Mouse (Mus musculus) forebrain, embryonic 16.5 days (tissue): ENCODE results near the gene Batf. TPM values are rescaled to one million over a fixed set of nuclear protein-coding genes. Genes with fewer than 3 reads are reported as not detected.

Source experiments
- ATAC-seq: fragments of 200-750 bp; cut with Nextera tagmentation; 2 replicates; pipeline ENCODE4 v1.8.0; 2017; ENCODE audit warnings: mild to moderate bottlenecking, moderate library complexity
- H3K27ac ChIP-seq: fragments of 300-500 bp; sonication (generic); 2 replicates; pipeline ENCODE4 v1.5.1; 2014; ENCODE audit warnings: low read length, control low read depth
- H3K27me3 ChIP-seq: fragments of 300-500 bp; sonication (generic); replicated peaks from 2 replicates; pipeline ENCODE4 v1.6.1; 2014; ENCODE audit warnings: low read length; ENCODE audit not compliant: control insufficient read depth, insufficient read depth
- H3K36me3 ChIP-seq: fragments of 300-500 bp; sonication (generic); 2 replicates; pipeline ENCODE4 v1.6.1; 2014; ENCODE audit not compliant: control insufficient read depth, insufficient read depth
- H3K4me1 ChIP-seq: fragments of 300-500 bp; sonication (generic); replicated peaks from 2 replicates; pipeline ENCODE4 v1.6.1; 2014; ENCODE audit warnings: low read length; ENCODE audit not compliant: control insufficient read depth, insufficient read depth
- H3K4me2 ChIP-seq: fragments of 300-500 bp; sonication (generic); 2 replicates; pipeline ENCODE4 v1.6.1; 2014; ENCODE audit warnings: mild to moderate bottlenecking, low read length, control low read depth
- H3K4me3 ChIP-seq: fragments of 300-500 bp; sonication (generic); replicated peaks from 2 replicates; pipeline ENCODE4 v1.5.1; 2014; ENCODE audit warnings: mild to moderate bottlenecking, low read length, control low read depth
- H3K9ac ChIP-seq: fragments of 300-500 bp; sonication (generic); replicated peaks from 2 replicates; pipeline ENCODE4 v1.6.1; 2014; ENCODE audit warnings: low read depth, low read length, control low read depth
- H3K9me3 ChIP-seq: fragments of 300-500 bp; sonication (generic); 2 replicates; pipeline ENCODE4 v1.6.1; 2016; ENCODE audit warnings: low read length; ENCODE audit not compliant: control insufficient read depth
- WGBS: fragments of 180-500 bp; shearing (Covaris S2); extraction: QIAGEN DNeasy Blood & Tissue Kit; methylation state at CpG from one replicate; pipeline ENCODE4 v1.1.7; 2014; 5-methylcytosine and 5-hydroxymethylcytosine counted together
- polyA plus RNA-seq: library from polyadenylated mRNA; unstranded; fragments of >200 nt; fragmentation: Nextera tagmentation; extraction: Ambion mirVana; gene quantifications from 2 replicates; pipeline ENCODE4 v1.2.1, GENCODE M21; 2015

Batf gene
- polyA plus RNA-seq, 1 experiment from 2014 or later = 0.75 TPM

DNA sequence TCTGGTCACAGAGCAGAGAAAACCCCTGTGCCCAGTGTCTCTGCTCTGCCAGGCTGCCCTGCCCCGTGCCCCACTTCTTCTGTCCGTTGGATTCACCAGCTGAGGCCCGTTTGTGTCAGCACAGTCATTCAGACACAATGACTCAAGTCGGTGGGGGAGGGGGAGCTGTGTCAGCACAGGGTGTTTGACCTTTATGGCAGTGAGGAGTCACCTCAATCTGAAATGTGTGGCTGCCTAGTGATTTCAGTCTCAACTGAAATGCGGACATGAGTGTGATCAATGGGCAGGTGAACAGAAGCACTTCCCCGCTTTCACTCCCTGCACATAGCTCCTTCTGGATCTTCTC, 43.4 kb downstream of the Batf start:
- no peak for ATAC-seq
- Histone ChIP-seq H3K4me3 (no peak overlapping the region), H3K36me3 (no peaks in the 10 kb centered on the region), H3K9ac (no peak overlapping the region), H3K4me1 (0 out of 2 replicates have a peak, but pooled peaks cover 2% of the 10 kb centered on the region), H3K4me2 (no peak overlapping the region), H3K9me3 (no peaks in the 10 kb centered on the region), H3K27ac (no peak overlapping the region), H3K27me3 (no peaks in the 10 kb centered on the region)
- 72% methylated on average over 6 of the region's 6 CpGs for WGBS

DNA sequence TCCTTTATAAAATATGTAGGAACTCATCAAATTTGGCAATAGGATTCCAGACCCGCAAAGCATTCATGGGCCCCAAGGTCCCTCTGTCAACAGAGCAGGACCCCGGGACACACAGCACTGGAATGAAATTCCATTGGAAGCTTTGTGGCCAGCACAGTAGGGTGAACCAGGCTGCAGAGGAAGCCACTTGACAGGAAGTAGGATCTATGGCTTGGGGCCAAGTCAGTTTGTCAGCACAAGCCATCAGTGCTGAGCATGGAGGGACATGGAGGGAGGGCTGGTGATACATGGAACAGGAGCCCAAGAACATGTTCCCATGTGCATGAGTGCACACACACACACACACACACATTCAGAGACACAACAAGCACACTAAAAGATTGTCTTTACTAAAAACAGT, 49.7 kb downstream of the Batf start:
- Histone ChIP-seq H3K4me1 (no peaks in the 10 kb centered on the region), H3K36me3 (no peaks in the 10 kb centered on the region), H3K4me2 (no peak overlapping the region), H3K9ac (no peak overlapping the region), H3K9me3 (no peaks in the 10 kb centered on the region), H3K27me3 (no peaks in the 10 kb centered on the region), H3K4me3 (no peak overlapping the region), H3K27ac (no peak overlapping the region)
- ATAC-seq = no peak
- 77% methylated on average over 2 of the region's 2 CpGs for WGBS

GRCm38 (mm10) chr12:85736960-85737359, 50.5 kb downstream of the Batf start:
- ATAC-seq = no peak
- no peak overlapping the region for H3K4me3 ChIP-seq
- WGBS = 77% methylated on average over 3 of the region's 3 CpGs
- no peak overlapping the region for H3K27ac ChIP-seq
- no peak overlapping the region for H3K9ac ChIP-seq
- H3K4me1 ChIP-seq = no peaks in the 10 kb centered on the region
- H3K27me3 ChIP-seq = no peaks in the 10 kb centered on the region
- no peaks in the 10 kb centered on the region for H3K9me3 ChIP-seq
- no peaks in the 10 kb centered on the region for H3K36me3 ChIP-seq
- H3K4me2 ChIP-seq = no peak overlapping the region

DNA sequence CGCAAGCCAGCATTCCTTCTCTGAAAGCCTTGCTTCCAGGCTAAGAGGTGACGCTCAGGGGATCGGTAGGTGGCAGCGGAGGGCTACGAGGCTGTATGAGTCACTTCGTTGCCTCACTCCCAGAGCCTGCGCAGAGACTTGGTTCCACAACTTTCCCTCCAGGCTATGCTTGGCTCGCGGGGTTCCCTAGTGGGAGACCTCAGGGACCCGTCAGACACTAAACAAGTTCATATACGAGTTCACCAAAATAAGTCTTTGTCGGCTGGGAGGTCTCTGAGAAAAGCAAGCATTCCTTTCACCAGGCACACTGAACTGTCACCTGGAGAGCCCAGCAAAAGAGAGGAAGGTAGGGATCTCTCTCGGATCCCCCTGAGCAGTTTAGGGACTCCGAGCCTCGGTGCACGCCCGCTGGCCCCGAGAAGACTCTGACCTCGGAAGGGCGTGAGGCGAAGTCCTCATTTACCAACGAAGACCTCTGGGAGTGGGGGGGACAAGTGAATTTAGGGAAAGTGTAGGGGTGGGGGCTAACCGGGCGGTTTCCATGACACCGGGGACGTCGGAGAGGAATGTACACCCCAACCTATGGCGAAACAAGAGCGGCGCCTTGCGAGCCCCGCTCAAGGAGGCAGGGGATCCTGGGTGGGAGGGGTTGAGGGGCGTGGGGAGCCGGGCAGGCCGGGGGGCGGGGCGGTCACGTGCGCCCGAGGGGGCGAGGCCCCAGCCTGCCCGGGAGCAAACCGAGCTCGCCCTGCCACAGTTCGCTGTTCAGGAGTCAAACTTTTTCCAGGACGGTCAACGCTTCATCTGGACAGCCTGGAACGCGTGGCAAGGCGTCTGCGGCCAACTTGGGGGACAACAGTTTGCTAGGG, 59.6 kb downstream of the Batf start, which contains the start of gene Flvcr2:
TSS of gene Flvcr2 (plus strand) at position 713 of the 869 bp plus-strand sequence.
- peaks cover 9% of the 10 kb centered on the region for H3K27me3 ChIP-seq
- H3K4me1 ChIP-seq = peaks cover 15% of the 10 kb centered on the region
- H3K9ac ChIP-seq = peak within 1 kb of the TSS; percentile 15
- no peak within 1 kb of the TSS for H3K27ac ChIP-seq
- peak; percentile 85 for ATAC-seq
- H3K4me3 ChIP-seq = peak within 1 kb of the TSS; percentile 45
- H3K36me3 ChIP-seq = no peaks in the 10 kb centered on the region
- under 1% methylated on average over 51 of the region's 51 CpGs for WGBS
- peak within 1 kb of the TSS; percentile 96 for H3K4me2 ChIP-seq
- no peaks in the 10 kb centered on the region for H3K9me3 ChIP-seq

DNA sequence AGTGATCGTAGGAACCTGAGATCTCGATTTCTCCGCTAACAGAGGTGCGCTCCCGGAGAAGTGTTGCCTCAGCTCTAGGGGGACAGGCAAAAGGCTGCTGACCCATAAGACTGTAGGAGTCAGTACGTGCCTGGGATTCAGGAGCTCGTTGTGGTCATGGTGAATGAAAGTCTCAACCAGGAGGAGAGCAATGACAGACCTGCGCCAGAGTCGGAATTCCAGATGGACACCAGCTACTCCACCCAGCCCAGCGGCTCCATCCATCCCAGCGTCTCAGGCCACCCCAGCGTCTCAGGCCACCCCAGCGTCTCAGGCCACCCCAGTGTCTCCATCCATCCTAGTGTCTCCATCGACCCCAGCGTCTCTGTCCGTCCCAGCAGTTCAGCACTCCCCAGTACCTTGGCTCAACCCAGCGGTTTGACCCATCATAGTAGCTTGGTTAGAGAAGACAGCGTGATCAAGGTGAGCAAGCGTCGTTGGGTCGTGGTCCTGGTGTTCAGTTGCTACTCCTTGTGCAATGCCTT, 60.3 kb downstream of the Batf start:
- Histone ChIP-seq H3K4me2 (peak overlapping the region; percentile 96), H3K4me3 (peak overlapping the region; percentile 45), H3K9me3 (no peaks in the 10 kb centered on the region), H3K9ac (peak overlapping the region; percentile 15; the same call in 1 of the 2 replicates), H3K36me3 (no peaks in the 10 kb centered on the region), H3K4me1 (peaks cover 15% of the 10 kb centered on the region), H3K27me3 (peaks cover 9% of the 10 kb centered on the region), H3K27ac (no peak overlapping the region)
- 21% methylated on average over 21 of the region's 21 CpGs for WGBS
- ATAC-seq = 0 out of 2 replicates have a peak, but pooled peaks have one; percentile 15

DNA sequence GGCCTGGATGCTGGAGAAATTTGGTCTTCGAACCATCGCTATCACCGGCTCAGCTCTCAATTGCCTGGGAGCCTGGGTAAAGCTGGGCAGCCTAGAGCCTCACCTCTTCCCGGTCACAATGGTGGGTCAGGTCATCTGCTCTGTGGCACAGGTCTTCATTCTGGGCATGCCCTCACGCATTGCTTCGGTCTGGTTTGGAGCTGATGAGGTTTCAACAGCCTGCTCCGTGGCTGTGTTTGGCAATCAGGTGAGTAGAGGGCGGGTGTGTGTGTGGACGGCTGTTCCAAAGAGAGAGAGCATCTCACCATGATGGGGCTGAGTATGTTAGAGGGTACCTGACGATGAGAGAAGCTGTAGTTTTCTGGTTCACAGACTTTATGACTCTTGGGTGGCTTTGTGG, 60.9 kb downstream of the Batf start:
- no peak for ATAC-seq
- Histone ChIP-seq H3K27me3 (peaks cover 9% of the 10 kb centered on the region), H3K9me3 (no peaks in the 10 kb centered on the region), H3K4me1 (peaks cover 15% of the 10 kb centered on the region), H3K4me2 (no peak overlapping the region), H3K27ac (no peak overlapping the region), H3K4me3 (no peak overlapping the region), H3K36me3 (no peaks in the 10 kb centered on the region), H3K9ac (no peak overlapping the region)
- WGBS = 92% methylated on average over 10 of the region's 10 CpGs

- WGBS = 86% methylated on average over 9 of the region's 9 CpGs
- ATAC-seq = no peak
- Histone ChIP-seq H3K36me3 (no peaks in the 10 kb centered on the region), H3K27me3 (peaks cover 9% of the 10 kb centered on the region), H3K4me2 (no peak overlapping the region), H3K4me1 (peaks cover 15% of the 10 kb centered on the region), H3K27ac (no peak overlapping the region), H3K4me3 (no peak overlapping the region), H3K9me3 (no peaks in the 10 kb centered on the region), H3K9ac (no peak overlapping the region)
Measured at GRCm38 (mm10) chr12:85749861-85750260, 63.4 kb downstream of the Batf start.

GRCm38 (mm10) chr12:85752116-85752515, 65.6 kb downstream of the Batf start:
- no peak overlapping the region for H3K9ac ChIP-seq
- 90% methylated on average over 6 of the region's 6 CpGs for WGBS
- H3K4me1 ChIP-seq = no peaks in the 10 kb centered on the region
- H3K4me2 ChIP-seq = no peak overlapping the region
- no peaks in the 10 kb centered on the region for H3K36me3 ChIP-seq
- ATAC-seq = no peak
- no peaks in the 10 kb centered on the region for H3K9me3 ChIP-seq
- H3K27me3 ChIP-seq = peaks cover 3% of the 10 kb centered on the region
- no peak overlapping the region for H3K4me3 ChIP-seq
- H3K27ac ChIP-seq = no peak overlapping the region

- 42% methylated on average over 2 of the region's 2 CpGs for WGBS
- H3K9ac ChIP-seq = no peak overlapping the region
- no peak overlapping the region for H3K4me2 ChIP-seq
- no peaks in the 10 kb centered on the region for H3K4me1 ChIP-seq
- no peak overlapping the region for H3K4me3 ChIP-seq
- no peak for ATAC-seq
- no peaks in the 10 kb centered on the region for H3K9me3 ChIP-seq
- no peaks in the 10 kb centered on the region for H3K36me3 ChIP-seq
- H3K27ac ChIP-seq = no peak overlapping the region
- no peaks in the 10 kb centered on the region for H3K27me3 ChIP-seq
Measured at GRCm38 (mm10) chr12:85753223-85753622, 66.8 kb downstream of the Batf start.
